Comparison of ENCODE assay signal across 12 mouse cellular contexts in the genomic region with DNA sequence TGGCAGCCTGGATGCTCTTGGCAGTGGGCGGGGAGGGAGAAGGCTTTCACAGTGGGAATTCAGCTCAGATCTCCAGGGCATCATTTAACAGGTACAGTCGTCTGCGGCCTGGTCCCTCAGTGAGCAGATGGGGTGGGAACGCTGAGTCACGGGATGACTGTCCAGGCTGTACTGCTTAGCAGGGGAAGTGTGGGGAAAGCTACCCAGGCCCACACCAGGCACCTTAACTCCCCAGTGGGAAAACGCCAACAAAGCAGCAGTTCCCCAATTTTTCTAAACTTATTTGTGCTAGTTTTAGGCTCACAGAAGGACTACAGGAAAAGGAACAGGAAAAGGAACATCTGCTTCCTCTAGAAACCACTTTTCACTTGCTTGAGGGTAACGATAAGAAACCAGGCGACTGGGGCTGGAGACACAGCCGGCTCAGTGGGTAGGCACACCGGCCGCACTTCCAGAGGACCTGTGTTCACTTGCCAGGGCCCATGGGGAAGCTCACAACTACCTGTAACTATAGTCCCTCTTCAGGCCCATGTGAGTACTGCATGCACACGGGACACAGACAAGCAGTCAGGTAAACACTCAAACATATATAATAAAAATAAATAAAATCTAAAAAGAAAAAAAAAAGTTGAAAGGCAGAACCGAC.
DNase-seq lines count a peak whose midpoint lies in the region; ATAC-seq and TF ChIP-seq lines count a peak whose summit lies in the region.
"Had no signal": no experiment of that assay in that cellular context is flagged by ENCODE, and none has a peak within 500 bp of the region (broad histone marks: within the 10 kb centered on the region; RNA-seq: fewer than 3 reads in every experiment).

No protein-coding gene starts in this region.

- DNase-seq in heart, adult 11 months: peak; percentile 96
- DNase-seq in lung, postnatal 0 days (ENCODE audit: low spot score): peak; percentile 24
- DNase-seq in lung, adult 2 months: no peak
- peak; percentile 76 for DNase-seq in R1 (ENCODE audit: low read depth, low spot score)
- peak; percentile 36 for DNase-seq in liver, postnatal 0 days
- no peak for DNase-seq in cerebellum, adult 8-10 months
- no peak for DNase-seq in yolk sac, embryonic 10.5 days (ENCODE audit: low spot score)
- DNase-seq: cerebellum, adult 11 months; heart, postnatal 36 days had no signal

- no peaks in the 10 kb centered on the region for H3K27me3 ChIP-seq in heart, embryonic 11.5 days (ENCODE audit: control insufficient read depth, insufficient read depth, low read length)
- no peaks in the 10 kb centered on the region for H3K27me3 ChIP-seq in lung, postnatal 0 days (replicated peaks; ENCODE audit: insufficient read depth, low read length)
- H3K27me3 ChIP-seq in liver, postnatal 0 days (ENCODE audit: insufficient read depth, low read length): no peaks in the 10 kb centered on the region
- H3K27me3 ChIP-seq: embryonic facial prominence, embryonic 15.5 days; limb, embryonic 15.5 days had no signal

- peaks cover 56% of the 10 kb centered on the region for H3K36me3 ChIP-seq in heart, embryonic 11.5 days (ENCODE audit: control insufficient read depth, insufficient read depth, low read length)
- peaks cover 38% of the 10 kb centered on the region; the same call in 1 of the 2 replicates for H3K36me3 ChIP-seq in lung, postnatal 0 days (ENCODE audit: insufficient read depth, low read length)
- peaks cover 70% of the 10 kb centered on the region for H3K36me3 ChIP-seq in liver, postnatal 0 days (replicated peaks; ENCODE audit: insufficient read depth, low read length)

- no peak overlapping the region for H3K9ac ChIP-seq in heart, embryonic 11.5 days (ENCODE audit: low read depth, low read length)
- H3K9ac ChIP-seq in lung, postnatal 0 days (replicated peaks; ENCODE audit: low read depth): no peak overlapping the region
- H3K9ac ChIP-seq in liver, postnatal 0 days (replicated peaks): no peak overlapping the region
- H3K9ac ChIP-seq: embryonic facial prominence, embryonic 15.5 days; limb, embryonic 15.5 days had no signal

- no peak overlapping the region for H3K4me3 ChIP-seq in heart, embryonic 11.5 days (ENCODE audit: low read depth, low read length)
- H3K4me3 ChIP-seq in lung, postnatal 0 days (ENCODE audit: low read depth, low read length): no peak overlapping the region
- H3K4me3 ChIP-seq in lung, adult 2 months (replicated peaks; ENCODE audit: extremely low read depth, low read depth, low read length): no peak overlapping the region
- no peak overlapping the region for H3K4me3 ChIP-seq in liver, postnatal 0 days (ENCODE audit: low read depth, low read length)
- H3K4me3 ChIP-seq: embryonic facial prominence, embryonic 15.5 days; limb, embryonic 15.5 days had no signal

- no peak for TF ChIP-seq EP300 in lung, postnatal 0 days (IDR thresholded peaks at IDR 0.05)
- TF ChIP-seq EP300 in liver, postnatal 0 days (IDR thresholded peaks at IDR 0.05; ENCODE audit: low read depth): 0 out of 2 replicates have a peak, but pooled peaks have one; percentile 16

- H3K9me3 ChIP-seq in heart, embryonic 11.5 days (replicated peaks; ENCODE audit: control insufficient read depth, low read length): no peaks in the 10 kb centered on the region
- H3K9me3 ChIP-seq in lung, postnatal 0 days (ENCODE audit: low read length): no peaks in the 10 kb centered on the region
- H3K9me3 ChIP-seq in liver, postnatal 0 days (ENCODE audit: low read length): no peaks in the 10 kb centered on the region
- H3K9me3 ChIP-seq: embryonic facial prominence, embryonic 15.5 days; limb, embryonic 15.5 days had no signal

- H3K27ac ChIP-seq in heart, embryonic 11.5 days (ENCODE audit: low read depth, low read length): no peak overlapping the region
- peak overlapping the region; percentile 65 for H3K27ac ChIP-seq in lung, postnatal 0 days (ENCODE audit: low read length)
- H3K27ac ChIP-seq in liver, postnatal 0 days (ENCODE audit: low read depth): 0 out of 2 replicates have a peak overlapping the region, but pooled peaks have one; percentile 30
- H3K27ac ChIP-seq: embryonic facial prominence, embryonic 15.5 days; limb, embryonic 15.5 days had no signal

- no peak overlapping the region for H3K4me2 ChIP-seq in heart, embryonic 11.5 days
- no peak overlapping the region for H3K4me2 ChIP-seq in lung, postnatal 0 days (replicated peaks; ENCODE audit: low read depth, low read length)
- no peak overlapping the region for H3K4me2 ChIP-seq in liver, postnatal 0 days (ENCODE audit: low read depth, low read length)
- H3K4me2 ChIP-seq: embryonic facial prominence, embryonic 15.5 days; limb, embryonic 15.5 days had no signal

- TF ChIP-seq POLR2A in lung, adult 2 months (IDR thresholded peaks at IDR 0.05; ENCODE audit: borderline replicate concordance, extremely low read depth, low read depth, low read length): no peak

- WGBS in heart, embryonic 11.5 days (ENCODE audit: insufficient replicate concordance): 78% methylated on average over 13 of the region's 13 CpGs
- WGBS in lung, postnatal 0 days: 78% methylated on average over 13 of the region's 13 CpGs
- 74% methylated on average over 13 of the region's 13 CpGs for WGBS in lung, adult 2 months
- 44% methylated on average over 13 of the region's 13 CpGs for WGBS in liver, postnatal 0 days (ENCODE audit: insufficient replicate concordance)

- no peaks in the 10 kb centered on the region for H3K4me1 ChIP-seq in heart, embryonic 11.5 days (ENCODE audit: control insufficient read depth, insufficient read depth, low read length)
- H3K4me1 ChIP-seq in lung, postnatal 0 days (ENCODE audit: insufficient read depth, low read depth, low read length): no peaks in the 10 kb centered on the region; the same call in 1 of the 2 replicates
- peaks cover 6% of the 10 kb centered on the region for H3K4me1 ChIP-seq in lung, adult 2 months (ENCODE audit: control insufficient read depth, insufficient read depth, low read length)
- H3K4me1 ChIP-seq in liver, postnatal 0 days (ENCODE audit: insufficient read depth): no peaks in the 10 kb centered on the region
- H3K4me1 ChIP-seq: embryonic facial prominence, embryonic 15.5 days; limb, embryonic 15.5 days had no signal

- TF ChIP-seq CTCF in lung, postnatal 0 days (IDR thresholded peaks at IDR 0.05): peak; percentile 30
- no peak for TF ChIP-seq CTCF in lung, adult 2 months (IDR thresholded peaks at IDR 0.05; ENCODE audit: insufficient read depth, low read length)
- peak; percentile 27 for TF ChIP-seq CTCF in liver, postnatal 0 days (IDR thresholded peaks at IDR 0.05; ENCODE audit: low read depth)

- ATAC-seq in heart, embryonic 11.5 days (replicated peaks; ENCODE audit: insufficient number of reproducible peaks, low FRiP score, low TSS enrichment): no peak
- ATAC-seq in lung, postnatal 0 days: peak; percentile 16
- ATAC-seq in liver, postnatal 0 days: 0 out of 2 replicates have a peak, but pooled peaks have one; percentile 14

Comparison
In these comparisons a context has a peak if more than half of its experiments do, and no peak if none do; other contexts are left out.
1. DNase-seq: peak in heart, adult 11 months (single experiment), lung, postnatal 0 days (single experiment), R1 (single experiment) and liver, postnatal 0 days (single experiment); none in lung, adult 2 months (single experiment), cerebellum, adult 8-10 months (single experiment) and yolk sac, embryonic 10.5 days (single experiment).